Mouse (Mus musculus) left cerebral cortex, adult 8-10 months (tissue): Measurements from ENCODE around the gene Twf2. TPM values are rescaled to one million over a fixed set of nuclear protein-coding genes. Genes with fewer than 3 reads are reported as not detected.

Experiments
- DNase-seq, 2 experiments: peaks; one replicate each; pipeline ENCODE4 v3.0.0; 2022; ENCODE audit warnings: low spot score in 2 of 2
- microRNA-seq, 2 experiments: library from miRNA; unstranded; fragments of <30 nt; microRNA quantifications; one replicate each; pipeline ENCODE4 v1.2.0; 2022
- total RNA-seq, 4 experiments: library from RNA; stranded (reverse); gene quantifications; 2 replicates each; pipeline ENCODE4 v1.2.4; 2022

The Twf2 gene
- total RNA-seq, 4 experiments from 2014 or later: 58.6 to 61.1 (median 59.1) TPM

- DNase-seq: no peak
These were observed 33.4 kb downstream of the Twf2 start for GRCm38 (mm10) chr9:106236156-106236817.

- no peak for DNase-seq
These were observed 33.9 kb downstream of the Twf2 start for GRCm38 (mm10) chr9:106236818-106237211.

GRCm38 (mm10) chr9:106237401-106237800, 34.5 kb downstream of the Twf2 start:
- DNase-seq: no peak

- no peak for DNase-seq
These were observed 35.0 kb downstream of the Twf2 start for GRCm38 (mm10) chr9:106237878-106238277.

- DNase-seq: no peak
These were observed 38.7 kb downstream of the Twf2 start for GRCm38 (mm10) chr9:106241541-106242164.

- DNase-seq: no peak
These were observed 40.0 kb downstream of the Twf2 start for GRCm38 (mm10) chr9:106242813-106243488.

GRCm38 (mm10) chr9:106249550-106249949, 46.6 kb downstream of the Twf2 start:
- DNase-seq: no peak

GRCm38 (mm10) chr9:106250245-106250644, 47.3 kb downstream of the Twf2 start:
- no peak for DNase-seq

GRCm38 (mm10) chr9:106251066-106251465, 48.2 kb downstream of the Twf2 start:
- no peak for DNase-seq

- no peak for DNase-seq
These were observed 51.1 kb downstream of the Twf2 start for GRCm38 (mm10) chr9:106254001-106254400.

GRCm38 (mm10) chr9:106258412-106258811, 55.5 kb downstream of the Twf2 start:
- DNase-seq: no peak

- no peak for DNase-seq
These were observed 56.1 kb downstream of the Twf2 start for GRCm38 (mm10) chr9:106258990-106259389.

- no peak for DNase-seq
These were observed 58.1 kb downstream of the Twf2 start for GRCm38 (mm10) chr9:106261058-106261457.

GRCm38 (mm10) chr9:106261491-106261890, 58.6 kb downstream of the Twf2 start:
- DNase-seq: no peak

- DNase-seq: no peak
These were observed 59.2 kb downstream of the Twf2 start for GRCm38 (mm10) chr9:106262075-106262474.

GRCm38 (mm10) chr9:106263381-106263924, 60.5 kb downstream of the Twf2 start:
- no peak for DNase-seq

Small RNAs within 50 kb of the gene (microRNA-seq; reads per million reads assigned to microRNA genes)
- gene Mir135a-1 (10.9 to 17.6 reads per million in 2 experiments), gene Mirlet7g (108,971 to 147,144 reads per million in 2 experiments)

Other genes with a start within 250 kb of the Twf2 start
- 1 to 10 TPM in 2 of 4 experiments, under 1 TPM in 2; 0.82 to 2.1 (median 0.97) TPM for gene Col6a5, start 242.5 kb upstream of the Twf2 start, total RNA-seq
- 1 to 10 TPM; 1.8 to 2.9 (median 2.2) TPM for gene Col6a4, start 106.3 kb upstream of the Twf2 start, total RNA-seq
- 1 to 10 TPM; 3.3 to 4.9 (median 3.9) TPM for gene Glyctk, start 45.0 kb upstream of the Twf2 start, total RNA-seq
- 100 to 1,000 TPM; 112 to 132 (median 120) TPM for gene Wdr82, start 32.2 kb upstream of the Twf2 start, total RNA-seq
- gene Ppm1m, start 3.4 kb upstream of the Twf2 start, total RNA-seq: 10 to 100 TPM; 23.4 to 26.9 (median 24.4) TPM
- 1 to 10 TPM in 3 of 4 experiments, under 1 TPM in 1; 0.85 to 2.0 (median 1.7) TPM for gene Tlr9, start 19.5 kb downstream of the Twf2 start, total RNA-seq
- gene Alas1, start 45.5 kb downstream of the Twf2 start, total RNA-seq: 100 to 1,000 TPM; 136 to 146 (median 141) TPM
- 10 to 100 TPM; 14.6 to 18.3 (median 16.7) TPM for gene Poc1a, start 78.0 kb downstream of the Twf2 start, total RNA-seq
- gene Dusp7, start 165.5 kb downstream of the Twf2 start, total RNA-seq: 100 to 1,000 TPM in 1 of 4 experiments, 10 to 100 TPM in 3; 89.5 to 103 (median 93.0) TPM
- 100 to 1,000 TPM; 266 to 312 (median 299) TPM for gene Rpl29, start 226.3 kb downstream of the Twf2 start, total RNA-seq
- gene Acy1, start 235.2 kb downstream of the Twf2 start, total RNA-seq: 10 to 100 TPM; 23.2 to 24.3 (median 23.7) TPM
- gene Abhd14b, start 244.4 kb downstream of the Twf2 start, total RNA-seq: 10 to 100 TPM; 14.6 to 16.1 (median 15.3) TPM
- 10 to 100 TPM; 31.7 to 35.8 (median 34.5) TPM for gene Abhd14a, start 244.6 kb downstream of the Twf2 start, total RNA-seq